Mouse (Mus musculus) kidney, embryonic 16.5 days (tissue): ENCODE data around the gene Cd93. TPM values are rescaled to one million over a fixed set of nuclear protein-coding genes. Genes with fewer than 3 reads are reported as not detected.

Experiments
- ATAC-seq: fragments of 200-750 bp; cut with Nextera tagmentation; 2 replicates; pipeline ENCODE4 v1.8.0; 2017; ENCODE audit warnings: moderate TSS enrichment; ENCODE audit not compliant: low FRiP score, low TSS enrichment
- H3K27ac ChIP-seq: fragments of 300-500 bp; sonication (generic); 2 replicates; pipeline ENCODE4 v1.5.1; 2014; ENCODE audit warnings: low read length
- H3K27me3 ChIP-seq: fragments of 300-500 bp; sonication (generic); 2 replicates; pipeline ENCODE4 v1.6.1; 2014; ENCODE audit warnings: low read length, control low read depth, mixed read lengths; ENCODE audit not compliant: insufficient read depth
- H3K36me3 ChIP-seq: fragments of 300-500 bp; sonication (generic); 2 replicates; pipeline ENCODE4 v1.6.1; 2014; ENCODE audit warnings: low read length, control low read depth, mixed read lengths; ENCODE audit not compliant: insufficient read depth
- H3K4me1 ChIP-seq: fragments of 300-500 bp; sonication (generic); 2 replicates; pipeline ENCODE4 v1.6.1; 2014; ENCODE audit warnings: low read length, control low read depth, mixed read lengths; ENCODE audit not compliant: insufficient read depth
- H3K4me2 ChIP-seq: fragments of 300-500 bp; sonication (generic); replicated peaks from 2 replicates; pipeline ENCODE4 v1.6.1; 2014; ENCODE audit warnings: low read depth, low read length
- H3K4me3 ChIP-seq: fragments of 300-500 bp; sonication (generic); 2 replicates; pipeline ENCODE4 v1.5.1; 2014; ENCODE audit warnings: mild to moderate bottlenecking, low read length
- H3K9ac ChIP-seq: fragments of 300-500 bp; sonication (generic); replicated peaks from 2 replicates; pipeline ENCODE4 v1.6.1; 2014; ENCODE audit warnings: low read length
- H3K9me3 ChIP-seq: fragments of 300-500 bp; sonication (generic); 2 replicates; pipeline ENCODE4 v1.6.1; 2016; ENCODE audit warnings: low read length, control low read depth
- WGBS: fragments of 180-500 bp; shearing (Covaris S2); extraction: QIAGEN DNeasy Blood & Tissue Kit; methylation state at CpG from one replicate; pipeline ENCODE4 v1.1.7; 2014; 5-methylcytosine and 5-hydroxymethylcytosine counted together
- polyA plus RNA-seq: library from polyadenylated mRNA; unstranded; fragments of >200 nt; fragmentation: Nextera tagmentation; extraction: Ambion mirVana; gene quantifications from 2 replicates; pipeline ENCODE4 v1.2.1, GENCODE M21; 2015

Cd93 gene
- polyA plus RNA-seq, 1 experiment from 2014 or later: 19.0 TPM

GRCm38 (mm10) chr2:148427553-148427952, 15.8 kb downstream of the Cd93 start:
- no peak for ATAC-seq
- Histone ChIP-seq H3K27ac (no peak overlapping the region), H3K4me3 (no peak overlapping the region), H3K36me3 (no peaks in the 10 kb centered on the region), H3K4me2 (no peak overlapping the region), H3K27me3 (no peaks in the 10 kb centered on the region), H3K9me3 (no peaks in the 10 kb centered on the region), H3K9ac (no peak overlapping the region), H3K4me1 (peaks cover 4% of the 10 kb centered on the region; the same call in 1 of the 2 replicates)
- 90% methylated on average over 3 of the region's 3 CpGs for WGBS

DNA sequence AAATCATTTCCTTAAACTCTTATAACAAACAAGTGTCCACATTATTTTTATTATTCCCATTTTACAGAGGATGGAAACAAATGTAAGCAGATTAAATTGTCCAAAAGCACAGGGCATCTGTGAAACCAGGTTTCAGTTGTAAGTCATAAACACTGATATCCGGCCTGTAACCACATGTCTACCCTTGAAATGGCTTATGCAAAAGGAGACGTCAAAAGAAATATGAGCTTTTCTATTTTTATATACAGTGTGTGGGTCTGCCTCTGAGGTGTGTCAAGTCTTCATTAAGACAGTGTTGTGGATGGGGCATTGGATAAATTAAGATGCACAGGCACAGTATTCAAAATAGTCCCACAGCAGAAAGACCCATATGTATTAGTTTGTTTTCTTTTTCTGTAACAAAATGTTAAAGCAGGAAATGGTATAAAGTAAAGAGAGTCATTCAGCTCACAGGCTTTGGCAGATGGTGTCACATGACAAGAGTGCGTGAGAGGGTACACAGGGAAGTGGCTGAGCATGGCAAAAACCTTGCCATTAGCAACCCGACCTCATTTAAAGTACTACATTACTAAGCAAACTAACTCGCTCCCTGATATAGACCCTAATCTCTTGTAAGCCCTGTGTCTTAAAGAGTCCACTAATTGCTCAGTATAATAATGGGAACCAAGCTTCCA, 17.5 kb downstream of the Cd93 start:
- no peak for ATAC-seq
- H3K27ac ChIP-seq: no peak overlapping the region
- 64% methylated on average over 5 of the region's 5 CpGs for whole genome bisulfite sequencing

GRCm38 (mm10) chr2:148421706-148422105, 21.7 kb downstream of the Cd93 start:
- 70% methylated on average over 1 of the region's 1 CpGs for WGBS
- H3K9ac ChIP-seq: no peak overlapping the region
- H3K4me1 ChIP-seq: no peaks in the 10 kb centered on the region
- H3K27me3 ChIP-seq: no peaks in the 10 kb centered on the region
- ATAC-seq: no peak
- H3K9me3 ChIP-seq: no peaks in the 10 kb centered on the region
- H3K4me3 ChIP-seq: no peak overlapping the region
- H3K4me2 ChIP-seq: no peak overlapping the region
- H3K36me3 ChIP-seq: no peaks in the 10 kb centered on the region
- H3K27ac ChIP-seq: no peak overlapping the region

More for the DNA sequence above, 17.5 kb downstream of the Cd93 start:
- H3K9me3 ChIP-seq: no peaks in the 10 kb centered on the region
- H3K36me3 ChIP-seq: no peaks in the 10 kb centered on the region
- H3K4me1 ChIP-seq: no peaks in the 10 kb centered on the region
- no peaks in the 10 kb centered on the region for H3K27me3 ChIP-seq
- H3K9ac ChIP-seq: no peak overlapping the region
- no peak overlapping the region for H3K4me2 ChIP-seq
- no peak overlapping the region for H3K4me3 ChIP-seq

DNA sequence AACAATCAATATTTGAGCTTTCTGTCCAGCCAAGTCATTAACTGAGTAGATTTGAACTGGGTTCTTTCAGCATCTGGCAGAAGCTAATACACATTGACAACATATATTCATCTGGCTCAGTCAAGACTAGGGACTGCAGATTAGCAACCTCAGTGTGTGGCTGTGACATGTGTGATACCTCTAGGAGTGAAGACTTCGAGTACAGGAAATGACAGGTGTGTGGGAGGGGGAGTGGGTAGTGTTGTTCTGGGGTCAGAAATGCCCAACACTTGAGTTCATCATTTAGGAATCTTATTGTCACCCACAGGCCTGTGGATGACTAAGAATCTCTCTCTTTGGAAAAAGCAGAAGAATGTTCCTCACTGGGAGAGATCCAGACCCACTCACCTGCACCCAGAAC, 22.3 kb downstream of the Cd93 start:
- Histone ChIP-seq H3K9me3 (no peaks in the 10 kb centered on the region), H3K4me2 (no peak overlapping the region), H3K4me1 (no peaks in the 10 kb centered on the region), H3K4me3 (no peak overlapping the region), H3K36me3 (no peaks in the 10 kb centered on the region), H3K27me3 (no peaks in the 10 kb centered on the region), H3K27ac (no peak overlapping the region), H3K9ac (no peak overlapping the region)
- WGBS: 35% methylated on average over 1 of the region's 1 CpGs
- no peak for ATAC-seq

DNA sequence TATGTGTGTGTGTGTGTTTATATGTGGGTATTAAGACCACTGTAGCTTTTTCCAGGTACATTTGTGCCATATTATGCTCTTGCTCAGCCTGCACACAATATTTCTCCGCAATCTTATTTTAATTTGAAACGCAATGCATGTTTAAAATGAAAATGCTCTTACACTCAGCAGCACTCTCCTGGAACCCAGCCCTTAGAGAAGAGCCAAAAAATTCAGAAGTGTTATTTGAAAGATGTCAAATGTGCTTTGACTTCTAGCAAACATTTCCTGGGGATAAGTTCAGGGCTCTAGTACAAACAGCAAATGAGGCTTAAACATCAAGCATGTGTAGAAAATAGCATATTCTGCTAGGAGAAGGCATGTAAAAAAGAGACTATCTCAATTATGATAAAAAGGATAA, 23.6 kb downstream of the Cd93 start:
- Histone ChIP-seq H3K4me2 (no peak overlapping the region), H3K27me3 (no peaks in the 10 kb centered on the region), H3K36me3 (no peaks in the 10 kb centered on the region), H3K4me1 (no peaks in the 10 kb centered on the region), H3K4me3 (no peak overlapping the region), H3K9me3 (no peaks in the 10 kb centered on the region), H3K27ac (no peak overlapping the region), H3K9ac (no peak overlapping the region)
- 95% methylated on average over 2 of the region's 2 CpGs for WGBS
- no peak for ATAC-seq

DNA sequence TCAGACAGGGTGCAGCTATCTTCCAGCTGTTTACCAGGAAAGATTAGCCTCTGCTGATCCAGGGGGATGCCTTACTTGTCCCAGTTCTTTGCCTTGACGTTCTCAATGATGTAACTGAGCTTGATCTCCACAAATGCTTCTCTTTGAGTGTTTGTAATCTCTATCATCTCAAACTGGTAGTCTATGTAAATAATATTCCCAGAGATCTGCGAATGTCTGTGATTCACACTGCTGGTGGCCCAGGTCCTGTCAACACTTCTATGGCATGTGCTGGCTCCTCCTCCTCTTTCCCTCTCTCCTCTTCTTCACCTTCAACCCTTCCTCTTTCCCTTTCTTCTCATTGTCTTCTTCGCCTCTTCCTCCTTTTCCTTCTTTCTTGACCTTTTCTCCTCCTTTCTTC, 24.2 kb downstream of the Cd93 start:
- WGBS: 80% methylated on average over 3 of the region's 3 CpGs
- no peak overlapping the region for H3K4me2 ChIP-seq
- H3K27ac ChIP-seq: no peak overlapping the region
- no peak overlapping the region for H3K4me3 ChIP-seq
- no peaks in the 10 kb centered on the region for H3K4me1 ChIP-seq
- H3K9me3 ChIP-seq: no peaks in the 10 kb centered on the region
- no peak overlapping the region for H3K9ac ChIP-seq
- H3K27me3 ChIP-seq: no peaks in the 10 kb centered on the region
- H3K36me3 ChIP-seq: no peaks in the 10 kb centered on the region
- ATAC-seq: no peak

- no peaks in the 10 kb centered on the region for H3K9me3 ChIP-seq
- ATAC-seq: no peak
- H3K4me3 ChIP-seq: no peak overlapping the region
- no peak overlapping the region for H3K27ac ChIP-seq
- no peak overlapping the region for H3K4me2 ChIP-seq
- H3K9ac ChIP-seq: no peak overlapping the region
- H3K4me1 ChIP-seq: peaks cover 18% of the 10 kb centered on the region
- 88% methylated on average over 1 of the region's 1 CpGs for WGBS
- H3K27me3 ChIP-seq: peaks cover 25% of the 10 kb centered on the region
- H3K36me3 ChIP-seq: no peaks in the 10 kb centered on the region
Observed at GRCm38 (mm10) chr2:148409821-148410220, 33.5 kb downstream of the Cd93 start.

DNA sequence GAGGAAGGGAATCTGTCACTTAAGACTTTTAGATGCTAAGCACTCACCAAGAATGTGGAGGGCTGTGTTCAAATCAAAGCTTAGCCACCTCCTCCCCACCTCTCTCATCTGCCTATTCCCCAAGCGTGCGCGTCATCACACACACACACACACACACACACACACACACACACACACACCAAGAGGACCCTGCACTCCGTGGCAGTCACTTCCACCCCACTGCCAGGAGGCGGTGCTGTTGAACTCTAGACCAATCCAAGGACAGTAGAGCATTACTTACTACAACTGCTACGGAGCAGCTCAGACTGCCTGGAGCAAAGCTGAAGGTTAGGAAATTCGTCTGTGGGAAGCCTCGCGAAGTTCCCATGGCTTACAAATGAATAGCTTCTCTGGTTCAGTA, 34.2 kb downstream of the Cd93 start:
- Histone ChIP-seq H3K9me3 (no peaks in the 10 kb centered on the region), H3K27me3 (peaks cover 25% of the 10 kb centered on the region), H3K4me1 (peaks cover 18% of the 10 kb centered on the region), H3K4me3 (no peak overlapping the region), H3K27ac (no peak overlapping the region), H3K4me2 (0 out of 2 replicates have a peak overlapping the region, but pooled peaks have one; percentile 61), H3K36me3 (no peaks in the 10 kb centered on the region), H3K9ac (no peak overlapping the region)
- peak; percentile 84 for ATAC-seq
- WGBS: 29% methylated on average over 9 of the region's 9 CpGs

GRCm38 (mm10) chr2:148408761-148409120, 34.6 kb downstream of the Cd93 start:
- peak overlapping the region; percentile 61 for H3K4me2 ChIP-seq
- 0 out of 2 replicates have a peak overlapping the region, but pooled peaks have one; percentile 63 for H3K9ac ChIP-seq
- H3K27me3 ChIP-seq: peaks cover 25% of the 10 kb centered on the region
- H3K4me3 ChIP-seq: peak overlapping the region; percentile 49
- no peaks in the 10 kb centered on the region for H3K36me3 ChIP-seq
- 15% methylated on average over 6 of the region's 6 CpGs for WGBS
- ATAC-seq: no peak
- peaks cover 18% of the 10 kb centered on the region for H3K4me1 ChIP-seq
- H3K27ac ChIP-seq: no peak overlapping the region
- no peaks in the 10 kb centered on the region for H3K9me3 ChIP-seq

DNA sequence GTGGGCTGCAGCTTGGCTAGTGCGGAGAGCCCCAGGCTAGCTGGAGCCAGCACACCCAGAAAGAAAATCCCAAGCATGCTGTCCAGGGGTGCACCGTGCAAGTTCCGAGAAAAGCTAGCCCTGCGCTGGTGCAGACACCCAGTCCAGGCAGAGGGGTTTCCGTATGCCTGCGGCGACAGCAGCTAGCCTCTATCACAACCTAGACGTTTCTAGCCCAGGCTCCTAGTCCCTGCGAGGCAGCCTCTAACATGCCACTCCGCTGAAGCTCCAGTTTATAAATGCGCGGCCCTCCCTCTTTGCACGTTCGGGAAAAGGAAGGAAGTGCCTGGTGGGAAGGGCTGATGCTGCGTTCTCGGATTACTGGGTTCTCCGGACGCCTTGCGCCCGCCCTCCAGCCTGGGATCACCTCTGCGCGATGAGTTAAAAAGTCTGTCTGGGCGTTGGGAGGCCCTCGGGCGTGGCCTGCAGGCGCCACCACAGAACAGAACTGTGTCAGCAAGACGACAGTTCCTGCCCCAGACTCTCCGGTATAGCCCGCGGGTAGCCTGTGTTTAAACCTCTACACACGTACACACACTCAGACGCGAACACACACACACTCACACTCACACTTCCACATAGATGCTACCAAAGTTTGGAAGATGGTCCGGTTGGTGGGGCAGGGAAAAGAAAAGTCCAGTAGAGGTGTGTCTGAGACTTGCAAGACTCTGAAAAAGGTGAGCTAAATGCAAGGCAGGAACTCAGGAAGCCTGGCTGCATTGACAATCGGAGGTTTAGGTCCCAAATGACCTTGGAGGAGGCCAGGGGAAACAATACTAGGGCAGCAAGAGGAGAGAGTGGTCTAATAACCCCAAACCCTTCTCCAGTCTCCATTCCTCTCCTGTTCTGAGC, 35.2 kb downstream of the Cd93 start, which contains the start of gene Thbd:
Thbd (minus strand) TSS at position 319 of the 891 bp plus-strand sequence.
- 2% methylated on average over 35 of the region's 35 CpGs for WGBS
- ATAC-seq: peak; percentile 75
- Histone ChIP-seq H3K9me3 (no peaks in the 10 kb centered on the region), H3K4me2 (peak within 1 kb of the TSS; percentile 61), H3K4me3 (peak within 1 kb of the TSS; percentile 49), H3K4me1 (peaks cover 18% of the 10 kb centered on the region), H3K27ac (peak within 1 kb of the TSS; percentile 37; the same call in 1 of the 2 replicates), H3K9ac (peak within 1 kb of the TSS; percentile 63), H3K27me3 (peaks cover 25% of the 10 kb centered on the region), H3K36me3 (no peaks in the 10 kb centered on the region)
